Mouse (Mus musculus) myocyte (in vitro differentiated cells): Measurements from ENCODE around the gene Sh3rf1.

ENCODE experiments used
- CEBPB ChIP-seq: IDR thresholded peaks from 2 replicates; pipeline ENCODE4 v1.6.1; 2011; ENCODE audit warnings: mild to moderate bottlenecking, moderate library complexity; ENCODE audit not compliant: poor library complexity, insufficient read depth, severe bottlenecking
- E2F4 ChIP-seq: IDR thresholded peaks from one replicate; pipeline ENCODE4 v1.6.1; 2011; ENCODE audit warnings: mild to moderate bottlenecking, control low read depth, moderate library complexity; ENCODE audit not compliant: insufficient read depth
- MAX ChIP-seq: IDR thresholded peaks from one replicate; pipeline ENCODE4 v1.6.1; 2011; ENCODE audit warnings: low read depth, mild to moderate bottlenecking, control low read depth
- MYOD1 ChIP-seq, 3 experiments: IDR thresholded peaks; one replicate each; pipeline ENCODE4 v1.6.1; 2011; ENCODE audit warnings: control low read depth in 2 of 3, low read depth in 2 of 3, mild to moderate bottlenecking in 2 of 3, moderate library complexity in 1 of 3; ENCODE audit not compliant: insufficient read length in 2 of 3, control insufficient read depth in 1 of 3
- POLR2A ChIP-seq: IDR thresholded peaks from one replicate; pipeline ENCODE4 v1.6.1; 2011; ENCODE audit warnings: low read depth, mild to moderate bottlenecking, control low read depth, moderate library complexity; ENCODE audit not compliant: insufficient read length
- POLR2AphosphoS2 ChIP-seq: IDR thresholded peaks from one replicate; pipeline ENCODE4 v1.6.1; 2011; ENCODE audit warnings: low read depth, control low read depth; ENCODE audit not compliant: insufficient read length
- REST ChIP-seq: IDR thresholded peaks from one replicate; pipeline ENCODE4 v1.6.1; 2011; ENCODE audit warnings: mild to moderate bottlenecking, control low read depth, moderate library complexity; ENCODE audit not compliant: insufficient read depth, insufficient read length
- SRF ChIP-seq: IDR thresholded peaks from one replicate; pipeline ENCODE4 v1.6.1; 2011; ENCODE audit warnings: low read depth; ENCODE audit not compliant: control insufficient read depth, insufficient read length
- TCF12 ChIP-seq: IDR thresholded peaks from one replicate; pipeline ENCODE4 v1.6.1; 2011; ENCODE audit warnings: mild to moderate bottlenecking, control low read depth; ENCODE audit not compliant: poor library complexity, insufficient read depth, severe bottlenecking
- USF1 ChIP-seq: IDR thresholded peaks from one replicate; pipeline ENCODE4 v1.6.1; 2011; ENCODE audit warnings: low read depth, mild to moderate bottlenecking, control low read depth, moderate library complexity

- TF ChIP-seq POLR2A (no peak), USF1 (no peak), E2F4 (no peak), MAX (no peak), POLR2AphosphoS2 (no peak), CEBPB (no peak), SRF (no peak), REST (no peak), TCF12 (no peak), MYOD1 (IDR thresholded peaks at IDR 0.05; ENCODE audit: control insufficient read depth in 1 of 3, insufficient read length in 2 of 3, low read depth in 2 of 3) (peak in 1 of 3 experiments; percentile 8)
Observed at GRCm38 (mm10) chr8:61427916-61428681, 204.4 kb downstream of the Sh3rf1 start.
